Mouse (Mus musculus): ENCODE results near the gene Lpin2. TPM values are rescaled to one million over a fixed set of nuclear protein-coding genes. Genes with fewer than 3 reads are reported as not detected.

Gene Lpin2
- total RNA-seq, 2 experiments from 2014 or later, result 20.9 to 21.9 TPM

- DNase-seq (ENCODE audit: low spot score in 2 of 2), result no peak
Observed at GRCm38 (mm10) chr17:71228651-71229050, 46.3 kb downstream of the Lpin2 start.

- no peak for DNase-seq (ENCODE audit: low spot score in 2 of 2)
Observed at GRCm38 (mm10) chr17:71230108-71230709, 47.8 kb downstream of the Lpin2 start.

- no peak for DNase-seq (ENCODE audit: low spot score in 2 of 2)
Observed at GRCm38 (mm10) chr17:71231998-71232397, 49.6 kb downstream of the Lpin2 start.

- no peak for DNase-seq (ENCODE audit: low spot score in 2 of 2)
Observed at GRCm38 (mm10) chr17:71233210-71233609, 50.9 kb downstream of the Lpin2 start.

GRCm38 (mm10) chr17:71234041-71234594 is 51.8 kb downstream of the Lpin2 start:
- no peak for DNase-seq (ENCODE audit: low spot score in 2 of 2)

GRCm38 (mm10) chr17:71235229-71235958 is 53.0 kb downstream of the Lpin2 start:
- no peak for DNase-seq (ENCODE audit: low spot score in 2 of 2)

GRCm38 (mm10) chr17:71238494-71238893 is 56.1 kb downstream of the Lpin2 start:
- no peak for DNase-seq (ENCODE audit: low spot score in 2 of 2)

- no peak for DNase-seq (ENCODE audit: low spot score in 2 of 2)
Observed at GRCm38 (mm10) chr17:71240811-71241210, 58.5 kb downstream of the Lpin2 start.

- DNase-seq (ENCODE audit: low spot score in 2 of 2), result no peak
Observed at GRCm38 (mm10) chr17:71242666-71243065, 60.3 kb downstream of the Lpin2 start.

- no peak for DNase-seq (ENCODE audit: low spot score in 2 of 2)
Observed at GRCm38 (mm10) chr17:71245133-71245532, 62.8 kb downstream of the Lpin2 start.

- no peak for DNase-seq (ENCODE audit: low spot score in 2 of 2)
Observed at GRCm38 (mm10) chr17:71246022-71246421, 63.7 kb downstream of the Lpin2 start.

- DNase-seq (ENCODE audit: low spot score in 2 of 2), result no peak
Observed at GRCm38 (mm10) chr17:71248963-71249362, 66.6 kb downstream of the Lpin2 start.

GRCm38 (mm10) chr17:71250046-71250445 is 67.7 kb downstream of the Lpin2 start:
- DNase-seq (ENCODE audit: low spot score in 2 of 2), result no peak

GRCm38 (mm10) chr17:71250819-71251600 is 68.7 kb downstream of the Lpin2 start:
- no peak for DNase-seq (ENCODE audit: low spot score in 2 of 2)

- DNase-seq (ENCODE audit: low spot score in 2 of 2), result no peak
Observed at GRCm38 (mm10) chr17:71251601-71252001, 69.2 kb downstream of the Lpin2 start.

GRCm38 (mm10) chr17:71252101-71252500 is 69.7 kb downstream of the Lpin2 start:
- DNase-seq (ENCODE audit: low spot score in 2 of 2), result no peak

- no peak for DNase-seq (ENCODE audit: low spot score in 2 of 2)
Observed at GRCm38 (mm10) chr17:71253391-71253790, 71.0 kb downstream of the Lpin2 start.

- DNase-seq (ENCODE audit: low spot score in 2 of 2), result no peak
Observed at GRCm38 (mm10) chr17:71254106-71254505, 71.7 kb downstream of the Lpin2 start.

- peak in 1 of 2 experiments; percentile 53 for DNase-seq (ENCODE audit: low spot score in 2 of 2)
Observed at GRCm38 (mm10) chr17:71254736-71255135, 72.4 kb downstream of the Lpin2 start.

- DNase-seq (ENCODE audit: low spot score in 2 of 2), result no peak
Observed at GRCm38 (mm10) chr17:71256068-71256615, 73.8 kb downstream of the Lpin2 start.

- no peak for DNase-seq (ENCODE audit: low spot score in 2 of 2)
Observed at GRCm38 (mm10) chr17:71256806-71257536, 74.6 kb downstream of the Lpin2 start.
